Mouse (Mus musculus): ENCODE results near the gene Scube1.
A peak's percentile ranks its signal among the peaks of the same experiment; 100 is the strongest.

GRCm38 (mm10) chr15:83594513-83595363 lies 130.1 kb downstream of the Scube1 start, which contains the start of gene Ttll12:
- TF ChIP-seq GATA1 (IDR thresholded peaks at IDR 0.05; ENCODE audit: low read depth, low read length) (no peak), EP300 (IDR thresholded peaks at IDR 0.05; ENCODE audit: low read depth in 1 of 2, low read length in 2 of 2) (no peak), POLR2A (IDR thresholded peaks at IDR 0.05; ENCODE audit: control insufficient read depth in 1 of 2, insufficient read depth in 1 of 2, low read depth in 1 of 2, low read length in 2 of 2, poor library complexity in 1 of 2) (peak; percentile 85 to 89)
